Mouse (Mus musculus) ES-Bruce4 (cell line): Measurements from ENCODE around the gene Sox30.

Experiments used
- CTCF ChIP-seq: IDR thresholded peaks from one replicate; pipeline ENCODE4 v1.8.1; 2011; ENCODE audit warnings: low read depth, low read length
- EP300 ChIP-seq: IDR thresholded peaks from 2 replicates; pipeline ENCODE4 v1.6.1; 2011; ENCODE audit warnings: low read depth, low read length; ENCODE audit not compliant: insufficient read depth
- POLR2A ChIP-seq: IDR thresholded peaks from one replicate; pipeline ENCODE4 v1.8.1; 2011; ENCODE audit warnings: low read length; ENCODE audit not compliant: insufficient read depth

GRCm38 (mm10) chr11:45968466-45968865, 11.6 kb upstream of the Sox30 start:
- no peak for TF ChIP-seq POLR2A
- TF ChIP-seq EP300 = no peak
- TF ChIP-seq CTCF = no peak
